Mouse (Mus musculus) heart, postnatal 0 days (tissue): ENCODE measurements around the gene Glt28d2. TPM values are rescaled to one million over a fixed set of nuclear protein-coding genes. Genes with fewer than 3 reads are reported as not detected.
A peak's percentile ranks its signal among the peaks of the same experiment; 100 is the strongest.

Experiments used
- ATAC-seq: fragments of 200-750 bp; cut with Nextera tagmentation; 2 replicates; pipeline ENCODE4 v1.8.0; 2017; ENCODE audit warnings: low read depth, moderate number of reproducible peaks, moderate library complexity; ENCODE audit not compliant: insufficient read depth
- DNase-seq: peaks from one replicate; pipeline ENCODE4 v3.0.0-alpha.2; 2016; ENCODE audit warnings: low spot score
- H3K27ac ChIP-seq: fragments of 300-500 bp; sonication (generic); 2 replicates; pipeline ENCODE4 v1.5.1; 2014; ENCODE audit warnings: low read depth, mild to moderate bottlenecking
- H3K27me3 ChIP-seq: fragments of 300-500 bp; sonication (generic); 2 replicates; pipeline ENCODE4 v1.6.1; 2014; ENCODE audit warnings: low read length, mixed read lengths; ENCODE audit not compliant: control insufficient read depth, insufficient read depth
- H3K36me3 ChIP-seq: fragments of 300-500 bp; sonication (generic); replicated peaks from 2 replicates; pipeline ENCODE4 v1.6.1; 2014; ENCODE audit warnings: low read length, mixed read lengths; ENCODE audit not compliant: control insufficient read depth, insufficient read depth
- H3K4me1 ChIP-seq: fragments of 300-500 bp; sonication (generic); 2 replicates; pipeline ENCODE4 v1.6.1; 2014; ENCODE audit warnings: antibody characterized with exemption; ENCODE audit not compliant: control insufficient read depth, insufficient read depth
- H3K4me2 ChIP-seq: fragments of 300-500 bp; sonication (generic); 2 replicates; pipeline ENCODE4 v1.6.1; 2014; ENCODE audit warnings: low read depth, mild to moderate bottlenecking, low read length, moderate library complexity
- H3K4me3 ChIP-seq: fragments of 300-500 bp; sonication (generic); 2 replicates; pipeline ENCODE4 v1.5.1; 2014; ENCODE audit warnings: low read depth, low read length
- H3K9ac ChIP-seq: fragments of 300-500 bp; sonication (generic); replicated peaks from 2 replicates; pipeline ENCODE4 v1.6.1; 2014; ENCODE audit warnings: low read depth, low read length, mixed read lengths
- H3K9me3 ChIP-seq: fragments of 300-500 bp; sonication (generic); replicated peaks from 2 replicates; pipeline ENCODE4 v1.6.1; 2016; ENCODE audit warnings: low read length; ENCODE audit not compliant: control insufficient read depth
- CTCF ChIP-seq: IDR thresholded peaks from 2 replicates; pipeline ENCODE4 v1.5.1; 2016; ENCODE audit warnings: antibody characterized with exemption, control low read depth, low read depth
- EP300 ChIP-seq: IDR thresholded peaks from 2 replicates; pipeline ENCODE4 v1.6.1; 2016; ENCODE audit warnings: antibody characterized with exemption, low read depth
- WGBS: fragments of 180-500 bp; shearing (Covaris S2); extraction: QIAGEN DNeasy Blood & Tissue Kit; methylation state at CpG from one replicate; pipeline ENCODE4 v1.1.7; 2014; 5-methylcytosine and 5-hydroxymethylcytosine counted together
- polyA plus RNA-seq: library from polyadenylated mRNA; unstranded; fragments of >200 nt; fragmentation: Nextera tagmentation; extraction: Ambion mirVana; gene quantifications from 2 replicates; pipeline ENCODE4 v1.2.1, GENCODE M21; 2015
- total RNA-seq: library from RNA; depleted of rRNA; stranded (reverse); fragments of >200 nt; gene quantifications from 2 replicates; pipeline ENCODE4 v1.2.3, GENCODE M21; 2014; ENCODE audit warnings: low replicate concordance; rRNA removed

The Glt28d2 gene
- total and polyA plus RNA-seq, 2 experiments from 2014 or later = 3.6 to 3.9 TPM

DNA sequence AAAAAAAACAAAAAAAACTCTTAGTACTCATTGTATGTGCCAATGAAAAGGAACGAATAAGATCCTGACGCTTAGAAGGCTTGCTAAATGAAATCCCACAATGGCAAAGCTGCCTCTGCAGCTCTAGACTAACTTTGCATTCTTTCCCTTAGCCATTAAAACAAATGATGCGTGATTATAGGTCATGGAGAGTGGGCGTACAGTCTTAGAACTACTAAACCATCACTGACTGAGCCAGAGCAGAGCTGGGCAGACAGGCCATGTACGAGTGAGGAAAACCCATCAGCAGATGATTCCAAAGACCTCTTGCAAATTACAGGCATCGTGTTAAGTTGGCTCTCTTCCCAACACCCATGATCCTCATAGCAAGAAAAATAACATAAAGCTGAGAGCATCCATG lies 59.5 kb downstream of the Glt28d2 start:
- WGBS = 75% methylated on average over 6 of the region's 6 CpGs

GRCm38 (mm10) chr3:85827283-85827682 lies 60.0 kb downstream of the Glt28d2 start:
- Histone ChIP-seq H3K9me3 (no peaks in the 10 kb centered on the region), H3K4me2 (no peak overlapping the region), H3K27ac (no peak overlapping the region), H3K4me1 (peaks cover 5% of the 10 kb centered on the region; the same call in 1 of the 2 replicates), H3K9ac (no peak overlapping the region), H3K36me3 (no peaks in the 10 kb centered on the region), H3K27me3 (no peaks in the 10 kb centered on the region), H3K4me3 (no peak overlapping the region)
- ATAC-seq (peak; percentile 82), DNase-seq (peak; percentile 66)
- no peak for TF ChIP-seq CTCF
- TF ChIP-seq EP300 = no peak
- 35% methylated on average over 4 of the region's 4 CpGs for whole genome bisulfite sequencing

More for the DNA sequence above, 59.5 kb downstream of the Glt28d2 start:
- Histone ChIP-seq H3K9ac (no peak overlapping the region), H3K27me3 (no peaks in the 10 kb centered on the region), H3K9me3 (no peaks in the 10 kb centered on the region), H3K4me1 (peaks cover 5% of the 10 kb centered on the region; the same call in 1 of the 2 replicates), H3K27ac (no peak overlapping the region), H3K36me3 (no peaks in the 10 kb centered on the region), H3K4me3 (no peak overlapping the region), H3K4me2 (no peak overlapping the region)
- ATAC-seq = no peak
- DNase-seq = no peak
- TF ChIP-seq CTCF (no peak), EP300 (no peak)

DNA sequence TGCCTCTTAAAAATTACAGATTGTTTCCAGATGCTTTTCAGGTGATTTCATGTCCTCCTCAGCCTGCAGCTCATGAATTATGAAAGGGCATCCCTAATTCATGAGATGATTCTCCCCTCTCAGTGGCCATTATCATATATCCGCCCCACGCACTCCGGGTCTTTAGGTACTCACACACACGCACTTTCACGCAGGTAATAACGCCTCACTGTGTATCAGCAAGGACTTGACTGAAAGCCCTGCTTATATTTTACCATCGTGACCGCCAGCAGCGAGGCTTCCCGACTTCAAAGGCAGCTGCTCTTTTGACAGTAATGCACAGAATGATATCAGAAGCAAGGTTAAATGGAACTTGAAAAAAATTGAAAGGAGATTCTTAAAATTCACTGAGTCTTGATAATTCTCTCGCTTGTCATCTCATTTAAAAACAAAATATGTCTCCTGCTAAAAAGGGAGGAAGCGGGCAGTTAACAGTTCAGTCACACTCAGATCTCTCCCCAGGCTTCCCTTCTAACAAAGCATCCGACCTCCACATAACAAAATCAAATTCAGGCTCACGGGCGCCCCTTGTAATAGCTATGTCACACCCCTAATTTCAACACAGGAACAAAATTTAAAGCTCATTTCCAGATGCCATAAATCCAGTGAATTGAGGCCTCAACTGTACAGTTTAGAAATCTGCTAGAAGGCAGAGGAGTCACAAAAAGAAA lies 66.3 kb downstream of the Glt28d2 start:
- H3K9me3 ChIP-seq = no peaks in the 10 kb centered on the region
- no peak for DNase-seq
- no peak overlapping the region for H3K27ac ChIP-seq
- no peak for ATAC-seq
- H3K36me3 ChIP-seq = no peaks in the 10 kb centered on the region
- WGBS = 77% methylated on average over 15 of the region's 15 CpGs
- no peaks in the 10 kb centered on the region for H3K27me3 ChIP-seq
- H3K4me3 ChIP-seq = no peak overlapping the region
- H3K4me2 ChIP-seq = no peak overlapping the region
- H3K4me1 ChIP-seq = no peaks in the 10 kb centered on the region
- TF ChIP-seq EP300 = no peak
- no peak for TF ChIP-seq CTCF
- H3K9ac ChIP-seq = no peak overlapping the region

Other genes with a start within 250 kb of the Glt28d2 start
- gene Fam160a1, start 70.2 kb downstream of the Glt28d2 start, total RNA-seq = 34.6 and 37.8 TPM in 2 replicates
- gene Fam160a1, start 70.2 kb downstream of the Glt28d2 start, polyA plus RNA-seq = 9.4 and 10.5 TPM in 2 replicates
- gene Gm37240, start within 50 bp of the Glt28d2 start, total RNA-seq = 33.4 and 72.1 TPM in 2 replicates
- 20.8 and 21.7 TPM in 2 replicates for gene Gm37240, start within 50 bp of the Glt28d2 start, polyA plus RNA-seq
- 16.2 and 52.6 TPM in 2 replicates for gene Sh3d19, start 83.6 kb upstream of the Glt28d2 start, total RNA-seq
- 7.4 and 8.7 TPM in 2 replicates for gene Sh3d19, start 83.6 kb upstream of the Glt28d2 start, polyA plus RNA-seq
- gene Prss48, start 115.0 kb upstream of the Glt28d2 start, total RNA-seq = not detected in 2 replicates
- gene Prss48, start 115.0 kb upstream of the Glt28d2 start, polyA plus RNA-seq = not detected in 2 replicates